ENCODE assay signal across 10 mouse cellular contexts in the genomic region with DNA sequence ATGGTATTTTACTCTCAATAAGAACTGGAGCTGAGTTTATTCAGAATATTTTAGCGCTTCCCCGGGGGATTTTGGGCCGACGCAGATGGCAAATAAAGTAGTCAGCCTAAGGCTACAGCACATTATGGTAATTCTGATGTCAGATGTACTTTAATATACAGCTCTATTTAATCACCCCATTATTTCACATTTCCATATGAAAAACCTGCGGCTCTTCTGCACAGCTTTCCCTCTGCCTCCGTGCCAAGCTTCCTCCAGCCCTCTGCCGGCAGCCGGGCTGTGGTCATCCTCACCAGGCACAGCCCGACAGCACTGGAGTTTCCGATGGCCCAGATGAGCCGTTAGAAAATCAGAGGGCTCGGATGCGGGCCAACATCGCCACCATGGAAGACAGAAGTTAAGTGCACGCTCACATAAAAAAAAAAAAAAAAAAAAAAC.
A peak's percentile ranks its signal among the peaks of the same experiment; 100 is the strongest.
DNase-seq lines count a peak whose midpoint lies in the region; ATAC-seq lines count a peak whose summit lies in the region.
"Had no signal": no experiment of that assay in that cellular context is flagged by ENCODE, and none has a peak within 500 bp of the region (broad histone marks: within the 10 kb centered on the region; RNA-seq: fewer than 3 reads in every experiment).

No protein-coding gene starts in this region.

- no peak for ATAC-seq in kidney, embryonic 16.5 days (ENCODE audit: low FRiP score, low TSS enrichment)
- ATAC-seq in embryonic facial prominence, embryonic 13.5 days (ENCODE audit: insufficient number of reproducible peaks, insufficient read depth, low FRiP score, low TSS enrichment, low read depth), result no peak

- no peaks in the 10 kb centered on the region for H3K9me3 ChIP-seq in kidney, embryonic 16.5 days (ENCODE audit: low read length)
- H3K9me3 ChIP-seq in embryonic facial prominence, embryonic 13.5 days, result no peaks in the 10 kb centered on the region

- H3K27me3 ChIP-seq in kidney, embryonic 16.5 days (ENCODE audit: insufficient read depth, low read length), result no peaks in the 10 kb centered on the region
- H3K27me3 ChIP-seq in embryonic facial prominence, embryonic 13.5 days, result no peaks in the 10 kb centered on the region
- H3K27me3 ChIP-seq: megakaryocyte, embryonic 14.5 days had no signal

- no peak overlapping the region for H3K4me2 ChIP-seq in kidney, embryonic 16.5 days (replicated peaks; ENCODE audit: low read depth, low read length)
- peak overlapping the region; percentile 35 for H3K4me2 ChIP-seq in embryonic facial prominence, embryonic 13.5 days

- H3K4me3 ChIP-seq in kidney, embryonic 16.5 days (ENCODE audit: low read length), result no peak overlapping the region
- H3K4me3 ChIP-seq in embryonic facial prominence, embryonic 13.5 days, result no peak overlapping the region
- H3K4me3 ChIP-seq: megakaryocyte, embryonic 14.5 days had no signal

- H3K4me1 ChIP-seq in kidney, embryonic 16.5 days (ENCODE audit: insufficient read depth, low read length), result peaks cover 37% of the 10 kb centered on the region
- peaks cover 95% of the 10 kb centered on the region for H3K4me1 ChIP-seq in embryonic facial prominence, embryonic 13.5 days
- H3K4me1 ChIP-seq: megakaryocyte, embryonic 14.5 days had no signal

- H3K9ac ChIP-seq in kidney, embryonic 16.5 days (replicated peaks; ENCODE audit: low read length), result no peak overlapping the region
- H3K9ac ChIP-seq in embryonic facial prominence, embryonic 13.5 days, result no peak overlapping the region

- DNase-seq in kidney, postnatal 4 days, result peak; percentile 34 to 45
- DNase-seq in CD4-positive helper T cell, adult 2 months (ENCODE audit: low read depth, low spot score), result peak; percentile 72
- DNase-seq in induced T-regulatory cell, adult 2 months (ENCODE audit: low read depth), result peak; percentile 74
- no peak for DNase-seq in layer of hippocampus, adult 9-10 months (ENCODE audit: low spot score)
- DNase-seq in gastrocnemius, postnatal 4 days (ENCODE audit: low spot score in 2 of 2), result no peak
- no peak for DNase-seq in gastrocnemius, adult 18-20 months (ENCODE audit: low spot score)
- DNase-seq: cerebellum, adult 11-12 months had no signal

- 59% methylated on average over 15 of the region's 15 CpGs for WGBS in kidney, embryonic 16.5 days
- 50% methylated on average over 15 of the region's 15 CpGs for WGBS in embryonic facial prominence, embryonic 13.5 days

- H3K27ac ChIP-seq in kidney, embryonic 16.5 days (ENCODE audit: low read length), result no peak overlapping the region
- H3K27ac ChIP-seq in embryonic facial prominence, embryonic 13.5 days, result peak overlapping the region; percentile 51; the same call in 1 of the 2 replicates

- no peaks in the 10 kb centered on the region for H3K36me3 ChIP-seq in kidney, embryonic 16.5 days (ENCODE audit: insufficient read depth, low read length)
- no peaks in the 10 kb centered on the region for H3K36me3 ChIP-seq in embryonic facial prominence, embryonic 13.5 days

Comparison
In these comparisons a context has a peak if more than half of its experiments do, and no peak if none do; other contexts are left out.
1. DNase-seq: peak in kidney, postnatal 4 days (2 of 2), CD4-positive helper T cell, adult 2 months (single experiment) and induced T-regulatory cell, adult 2 months (single experiment); none in layer of hippocampus, adult 9-10 months (single experiment), gastrocnemius, postnatal 4 days (0 of 2) and gastrocnemius, adult 18-20 months (single experiment).